Mouse (Mus musculus): ENCODE data around the gene Utrn. TPM values are rescaled to one million over a fixed set of nuclear protein-coding genes. Genes with fewer than 3 reads are reported as not detected.

Gene Utrn
- total and polyA plus RNA-seq, 3 experiments: 0.31 to 1.1 (median 0.67) TPM

DNA sequence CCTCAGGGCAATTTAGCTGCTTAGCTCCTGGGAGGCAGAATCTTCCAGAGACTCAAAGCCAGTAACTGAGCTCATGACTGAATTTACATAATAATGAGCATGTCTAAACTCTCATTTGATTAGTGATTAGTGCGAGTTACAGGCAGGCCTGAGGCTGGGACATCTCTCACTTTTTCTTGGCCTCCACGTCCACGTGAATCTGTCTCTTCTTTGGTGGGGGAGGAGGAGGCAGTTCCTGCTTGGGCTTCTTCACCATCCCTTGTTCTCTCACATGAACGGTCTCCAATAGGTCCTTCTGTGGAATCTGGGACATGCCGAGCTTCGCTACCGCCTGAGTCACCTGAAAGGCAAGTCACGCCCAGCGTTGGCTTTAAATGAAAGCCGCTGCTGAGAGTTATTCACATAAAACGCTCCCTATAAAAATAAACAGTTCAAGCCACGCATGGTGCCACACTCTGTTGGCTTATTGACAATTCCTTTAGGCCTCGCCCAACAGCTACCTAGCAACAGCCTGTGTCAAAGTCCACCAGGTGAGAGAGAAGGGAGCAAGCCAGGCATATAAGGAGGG is 143.0 kb downstream of the Utrn start:
- no peak for DNase-seq (ENCODE audit: extremely low read depth)
- Histone ChIP-seq H3K4me1 (ENCODE audit: control insufficient read depth in 1 of 2, insufficient read depth in 2 of 2) (peaks cover 0 to 4% of the 10 kb centered on the region in 2 experiments; a peak in 2 of 4 replicates), H3K27me3 (replicated peaks) (no peaks in the 10 kb centered on the region), H3K4me2 (ENCODE audit: insufficient read depth, low read depth, poor library complexity, severe bottlenecking) (no peak overlapping the region), H3K79me2 (replicated peaks; ENCODE audit: control insufficient read depth, extremely low read depth, insufficient read depth, poor library complexity, severe bottlenecking) (no peaks in the 10 kb centered on the region), H3K9ac (ENCODE audit: insufficient read depth, low read depth) (no peak overlapping the region), H3K36me3 (replicated peaks in 1 of 2; ENCODE audit: control insufficient read depth in 1 of 2, insufficient read depth in 1 of 2, low read length in 1 of 2) (no peaks in the 10 kb centered on the region), H3K27ac (ENCODE audit: insufficient read depth, low read depth) (no peak overlapping the region), H3K4me3 (replicated peaks in 1 of 3; ENCODE audit: low read depth in 2 of 3, low read length in 2 of 3, poor library complexity in 1 of 3) (no peak overlapping the region), H3K9me3 (replicated peaks; ENCODE audit: low read length) (no peaks in the 10 kb centered on the region)
- in situ Hi-C loops (cut with MboI; ENCODE audit: low pct_ligation_motif_present, low pct_unique_long_range_greater_than_20kb, low sequenced_read_pairs): no loop called here
- dilution Hi-C loops (cut with MboI; ENCODE audit: extremely low pct_ligation_motif_present, extremely low pct_unique_long_range_greater_than_20kb, low sequenced_read_pairs): no loop called here
- no peak for TF ChIP-seq CHD1 (IDR thresholded peaks at IDR 0.05; ENCODE audit: low read depth, low read length)
- no peak for TF ChIP-seq HCFC1 (IDR thresholded peaks at IDR 0.05; ENCODE audit: low read depth, low read length)
- TF ChIP-seq KAT2A (IDR thresholded peaks at IDR 0.05; ENCODE audit: insufficient replicate concordance, low read length): no peak
- no peak for TF ChIP-seq RAD21 (IDR thresholded peaks at IDR 0.05; ENCODE audit: low read depth, low read length)
- TF ChIP-seq GABPA (IDR thresholded peaks at IDR 0.05; ENCODE audit: insufficient replicate concordance, low read depth, low read length): no peak
- no peak for TF ChIP-seq ZKSCAN1 (IDR thresholded peaks at IDR 0.05; ENCODE audit: borderline replicate concordance, low read depth, low read length)
- TF ChIP-seq JUN (IDR thresholded peaks at IDR 0.05; ENCODE audit: insufficient read depth, low read depth, low read length): no peak
- TF ChIP-seq SIN3A (IDR thresholded peaks at IDR 0.05; ENCODE audit: low read length): no peak
- no peak for TF ChIP-seq MXI1 (IDR thresholded peaks at IDR 0.05; ENCODE audit: low read depth, low read length)
- no peak for TF ChIP-seq ZC3H11A (IDR thresholded peaks at IDR 0.05; ENCODE audit: low read depth, low read length)
- TF ChIP-seq MAFK (IDR thresholded peaks at IDR 0.05; ENCODE audit: insufficient replicate concordance, low read length): no peak
- no peak for TF ChIP-seq USF2 (conservative IDR thresholded peaks at IDR 0.05; ENCODE audit: low read depth, low read length)
- no peak for TF ChIP-seq ZNF384 (IDR thresholded peaks at IDR 0.05; ENCODE audit: low read depth, low read length)
- no peak for TF ChIP-seq USF1 (IDR thresholded peaks at IDR 0.05; ENCODE audit: low read depth, low read length)

GRCm38 (mm10) chr10:12724247-12725001 is 144.7 kb downstream of the Utrn start:
- Histone ChIP-seq H3K9me3 (replicated peaks; ENCODE audit: low read length) (no peaks in the 10 kb centered on the region), H3K4me2 (ENCODE audit: insufficient read depth, low read depth, poor library complexity, severe bottlenecking) (no peak overlapping the region), H3K36me3 (replicated peaks in 1 of 2; ENCODE audit: control insufficient read depth in 1 of 2, insufficient read depth in 1 of 2, low read length in 1 of 2) (no peaks in the 10 kb centered on the region), H3K27ac (ENCODE audit: insufficient read depth, low read depth) (no peak overlapping the region), H3K79me2 (replicated peaks; ENCODE audit: control insufficient read depth, extremely low read depth, insufficient read depth, poor library complexity, severe bottlenecking) (no peaks in the 10 kb centered on the region), H3K4me3 (replicated peaks in 1 of 3; ENCODE audit: low read depth in 2 of 3, low read length in 2 of 3, poor library complexity in 1 of 3) (no peak overlapping the region), H3K9ac (ENCODE audit: insufficient read depth, low read depth) (no peak overlapping the region), H3K27me3 (replicated peaks) (no peaks in the 10 kb centered on the region), H3K4me1 (ENCODE audit: control insufficient read depth in 1 of 2, insufficient read depth in 2 of 2) (peaks cover 0 to 4% of the 10 kb centered on the region in 2 experiments; a peak in 2 of 4 replicates)
- no peak for TF ChIP-seq TBP (conservative IDR thresholded peaks at IDR 0.05; ENCODE audit: low read depth, low read length)
- TF ChIP-seq USF2 (conservative IDR thresholded peaks at IDR 0.05; ENCODE audit: low read depth, low read length): no peak
- no peak for TF ChIP-seq NRF1 (IDR thresholded peaks at IDR 0.05; ENCODE audit: low read depth, low read length)
- no peak for TF ChIP-seq SIN3A (IDR thresholded peaks at IDR 0.05; ENCODE audit: low read length)
- TF ChIP-seq MAZ (IDR thresholded peaks at IDR 0.05; ENCODE audit: low read depth, low read length): no peak
- no peak for TF ChIP-seq GABPA (IDR thresholded peaks at IDR 0.05; ENCODE audit: insufficient replicate concordance, low read depth, low read length)
- no peak for DNase-seq (ENCODE audit: extremely low read depth)
- in situ Hi-C loops (cut with MboI; ENCODE audit: low pct_ligation_motif_present, low pct_unique_long_range_greater_than_20kb, low sequenced_read_pairs): no loop called here
- dilution Hi-C loops (cut with MboI; ENCODE audit: extremely low pct_ligation_motif_present, extremely low pct_unique_long_range_greater_than_20kb, low sequenced_read_pairs): no loop called here
